8 mouse cellular contexts compared by ENCODE assay signal in the genomic region with DNA sequence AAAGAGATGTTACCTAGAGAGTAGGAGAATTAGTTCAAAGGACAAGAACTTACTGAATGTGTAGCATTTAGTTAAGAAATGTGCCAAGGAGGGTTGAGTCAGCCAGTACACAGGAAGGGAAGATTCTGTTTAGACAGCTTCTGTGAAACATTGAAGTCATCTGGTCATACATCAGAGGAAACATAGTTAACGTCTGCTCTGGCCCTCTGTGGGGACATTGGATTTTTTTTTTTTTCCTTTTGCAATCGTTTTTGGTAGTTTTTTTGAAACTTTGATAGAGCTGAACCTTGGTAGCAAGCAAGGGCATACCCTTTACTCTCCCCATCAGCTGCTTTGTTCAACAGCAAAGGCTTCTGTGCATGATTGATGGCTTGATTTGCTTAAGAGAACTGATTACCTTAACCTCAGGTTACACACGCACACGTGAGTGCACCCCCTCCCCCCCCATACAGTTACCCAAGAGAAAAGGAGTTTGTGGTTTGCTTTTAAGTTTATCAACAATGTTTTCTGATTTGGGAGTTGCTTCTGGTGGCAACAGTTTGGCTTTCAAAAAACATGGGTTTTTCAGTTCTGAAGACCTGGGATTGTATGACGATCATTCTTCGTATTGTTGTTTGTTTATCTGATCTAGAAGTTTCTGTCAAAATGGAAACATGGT. TPM values are rescaled to one million over a fixed set of nuclear protein-coding genes. Genes with fewer than 3 reads are reported as not detected.
DNase-seq lines count a peak whose midpoint lies in the region; ATAC-seq and TF ChIP-seq lines count a peak whose summit lies in the region.

No protein-coding gene starts in this region.

- no peak for TF ChIP-seq CTCF in embryonic fibroblast, embryonic 13.5 days (IDR thresholded peaks at IDR 0.05; ENCODE audit: borderline replicate concordance, insufficient read depth, low read length)
- no peak for TF ChIP-seq CTCF in intestine, postnatal 0 days (IDR thresholded peaks at IDR 0.05; ENCODE audit: low read depth)

- peak overlapping the region; percentile 71 for H3K9ac ChIP-seq in lung, embryonic 15.5 days
- no peak overlapping the region for H3K9ac ChIP-seq in intestine, postnatal 0 days (ENCODE audit: low read depth, low read length)

- H3K27me3 ChIP-seq in lung, embryonic 15.5 days: no peaks in the 10 kb centered on the region
- H3K27me3 ChIP-seq in intestine, postnatal 0 days (replicated peaks; ENCODE audit: control insufficient read depth, insufficient read depth, low read length): no peaks in the 10 kb centered on the region
- H3K27me3 ChIP-seq in splenic B cell, adult 2 months (ENCODE audit: control insufficient read depth, insufficient read depth, low read length, poor library complexity, severe bottlenecking): no peaks in the 10 kb centered on the region

- no peak for ATAC-seq in lung, embryonic 15.5 days (ENCODE audit: borderline replicate concordance, extremely low read depth, low FRiP score, low TSS enrichment)
- no peak for ATAC-seq in intestine, postnatal 0 days
- no peak for ATAC-seq in megakaryocyte progenitor cell, adult 5-6 weeks (replicated peaks; ENCODE audit: poor library complexity)

- H3K9me3 ChIP-seq in lung, embryonic 15.5 days: no peaks in the 10 kb centered on the region
- H3K9me3 ChIP-seq in intestine, postnatal 0 days (ENCODE audit: control insufficient read depth): no peaks in the 10 kb centered on the region

- WGBS in lung, embryonic 15.5 days: 37% methylated on average over 6 of the region's 6 CpGs
- 40% methylated on average over 6 of the region's 6 CpGs for WGBS in intestine, postnatal 0 days

- H3K4me1 ChIP-seq in lung, embryonic 15.5 days: peaks cover 16% of the 10 kb centered on the region
- 0 out of 2 replicates have a peak, but pooled peaks cover 3% of the 10 kb centered on the region for H3K4me1 ChIP-seq in embryonic fibroblast, embryonic 13.5 days (ENCODE audit: control insufficient read depth, insufficient read depth, low read length)
- no peaks in the 10 kb centered on the region for H3K4me1 ChIP-seq in intestine, postnatal 0 days (replicated peaks; ENCODE audit: control insufficient read depth, insufficient read depth, low read length)

- no peak for TF ChIP-seq POLR2A in embryonic fibroblast, embryonic 13.5 days (IDR thresholded peaks at IDR 0.05; ENCODE audit: low read depth, low read length)

- peak overlapping the region; percentile 93 for H3K4me2 ChIP-seq in lung, embryonic 15.5 days
- peak overlapping the region; percentile 81 for H3K4me2 ChIP-seq in intestine, postnatal 0 days (replicated peaks; ENCODE audit: low read depth)

- DNase-seq in lung, postnatal 10 days: no peak
- peak; percentile 27 for DNase-seq in splenic B cell, adult 2 months (ENCODE audit: low read depth, low spot score)
- no peak for DNase-seq in gastrocnemius, postnatal 4 days (ENCODE audit: low spot score in 2 of 2)
- DNase-seq in frontal cortex, adult 2 months (ENCODE audit: extremely low spot score in 1 of 2, low spot score in 1 of 2): no peak

- no peak overlapping the region for H3K27ac ChIP-seq in lung, embryonic 15.5 days
- peak overlapping the region; percentile 39; the same call in 1 of the 2 replicates for H3K27ac ChIP-seq in embryonic fibroblast, embryonic 13.5 days (ENCODE audit: insufficient read depth, low read length)
- no peak overlapping the region for H3K27ac ChIP-seq in intestine, postnatal 0 days (ENCODE audit: low read depth, low read length)

- peak overlapping the region; percentile 84 for H3K4me3 ChIP-seq in lung, embryonic 15.5 days
- H3K4me3 ChIP-seq in embryonic fibroblast, embryonic 13.5 days (ENCODE audit: insufficient read depth, low read length): peak overlapping the region; percentile 87
- H3K4me3 ChIP-seq in intestine, postnatal 0 days (ENCODE audit: low read depth, low read length): peak overlapping the region; percentile 81

- H3K36me3 ChIP-seq in lung, embryonic 15.5 days: no peaks in the 10 kb centered on the region
- no peaks in the 10 kb centered on the region for H3K36me3 ChIP-seq in intestine, postnatal 0 days (ENCODE audit: control insufficient read depth, insufficient read depth)
- no peaks in the 10 kb centered on the region for H3K36me3 ChIP-seq in splenic B cell, adult 2 months (ENCODE audit: control insufficient read depth, insufficient read depth, low read length, poor library complexity, severe bottlenecking)

RNA-seq across cellular contexts. Expression of a gene that starts 1.4 kb away (rescaled TPM):
- polyA plus RNA-seq in lung, embryonic 15.5 days (2015; fragmentation: Nextera tagmentation; extraction: Ambion mirVana): 17.3 and 18.8 TPM in 2 replicates
- 34.8 and 35.3 TPM in 2 replicates for polyA plus RNA-seq in embryonic fibroblast, embryonic 13.5 days (2011; ENCODE audit: insufficient read length, low read depth, missing spikeins)
- 20.6 and 21.3 TPM in 2 replicates for polyA plus RNA-seq in intestine, postnatal 0 days (2015; fragmentation: Nextera tagmentation; extraction: Ambion mirVana)
- 21.5 and 23.7 TPM in 2 replicates for total RNA-seq in megakaryocyte progenitor cell, adult 5-6 weeks (2015)
- 29.2 and 32.3 TPM in 2 replicates for total RNA-seq in megakaryocyte progenitor cell, adult 5-6 weeks (2017)
- total RNA-seq in gastrocnemius, postnatal 4 days (2021): 10 to 100 TPM; 26.4 to 31.4 TPM
- 13.3 and 14.9 TPM in 2 replicates for polyA plus RNA-seq in frontal cortex, adult 2 months (2012; rRNA removed)
